Mouse (Mus musculus) urinary bladder, postnatal 14 days (tissue): ENCODE data around the gene Tcf21.

Experiments used
- DNase-seq: peaks from one replicate; pipeline ENCODE4 v3.0.0; 2021; ENCODE audit warnings: low spot score

The Tcf21 gene

DNA sequence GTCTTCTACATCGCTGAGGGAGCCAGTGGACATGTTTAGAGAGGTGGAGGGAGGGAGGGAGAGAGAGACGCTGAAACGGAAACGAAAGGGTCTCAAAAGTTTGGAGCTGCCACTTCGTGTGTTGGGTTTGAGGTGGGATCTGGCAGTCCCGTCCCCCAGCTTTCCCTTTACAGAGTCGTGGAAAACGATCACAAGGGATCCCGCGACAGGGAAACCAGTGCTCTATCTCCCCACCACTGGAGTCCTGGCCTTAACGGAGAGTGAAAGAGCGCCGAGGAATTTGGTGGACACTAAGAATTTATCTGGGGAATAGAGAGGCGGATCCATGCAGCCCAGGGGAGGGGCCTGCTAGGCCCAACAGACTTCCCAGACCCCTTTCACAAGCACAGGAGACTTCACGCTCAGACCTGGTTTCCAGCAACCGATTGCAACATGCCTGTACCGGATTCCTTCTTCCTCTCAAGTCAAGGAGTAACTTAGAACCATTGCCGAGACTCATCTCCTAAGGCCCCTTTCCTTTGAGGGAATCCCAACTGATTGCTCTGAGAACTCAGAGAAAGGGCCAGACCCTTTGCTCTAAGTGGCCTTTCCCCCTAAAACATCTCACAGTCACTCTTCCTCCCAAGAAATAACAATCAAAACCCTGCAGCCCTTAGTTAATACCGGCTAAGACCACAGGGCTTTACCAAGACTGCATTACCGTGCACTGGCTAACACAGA, at the start of gene Tcf21:
Gene Tcf21 (minus strand): TSS at position 304 of the 720 bp plus-strand sequence.
- DNase-seq = peak; percentile 69

DNA sequence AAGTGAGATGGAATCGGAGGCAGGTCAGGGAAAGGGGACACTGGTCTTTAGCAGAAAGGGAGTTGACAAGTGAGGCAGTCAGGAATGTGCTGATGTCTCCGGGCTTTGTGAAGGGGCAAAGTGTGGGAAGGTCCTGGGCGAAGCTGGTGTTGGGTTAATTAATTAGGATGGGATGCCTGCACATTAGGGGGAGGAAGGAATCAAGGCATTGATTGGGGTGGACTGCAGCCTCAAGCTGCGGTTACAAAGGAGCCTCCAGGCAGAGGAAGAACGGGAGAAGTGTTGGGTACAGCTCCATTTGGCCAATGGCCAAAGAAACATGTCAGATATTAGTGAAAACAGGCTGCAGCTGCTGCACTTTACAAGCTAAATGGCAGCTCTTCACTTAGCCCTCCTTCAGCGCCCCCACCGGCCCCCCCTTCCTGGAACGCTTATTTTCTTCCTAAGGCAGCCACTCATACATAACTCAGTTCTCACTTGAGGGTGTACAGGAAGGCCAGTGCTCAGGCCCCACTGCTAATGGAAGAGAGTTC, 48.5 kb upstream of the Tcf21 start:
- peak; percentile 22 for DNase-seq

DNA sequence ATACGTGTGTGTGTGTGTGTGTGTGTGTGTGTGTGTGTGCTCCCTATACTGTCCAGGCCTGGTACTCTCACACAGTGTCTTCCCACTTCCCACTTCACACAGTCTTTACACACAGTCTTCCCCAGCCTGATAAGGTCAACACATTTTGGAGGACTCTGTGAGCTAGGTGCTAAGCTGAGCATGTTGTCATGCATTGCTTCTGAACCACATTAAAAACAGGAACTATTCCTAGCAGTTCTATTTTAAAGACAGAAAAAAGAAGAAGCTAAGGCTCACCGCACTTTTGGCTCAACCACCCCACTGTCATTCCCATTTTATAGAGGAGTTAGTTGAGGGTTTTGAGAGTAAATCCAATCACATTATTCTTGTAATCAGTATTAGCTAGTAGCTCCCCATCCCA, 47.2 kb upstream of the Tcf21 start:
- no peak for DNase-seq

DNA sequence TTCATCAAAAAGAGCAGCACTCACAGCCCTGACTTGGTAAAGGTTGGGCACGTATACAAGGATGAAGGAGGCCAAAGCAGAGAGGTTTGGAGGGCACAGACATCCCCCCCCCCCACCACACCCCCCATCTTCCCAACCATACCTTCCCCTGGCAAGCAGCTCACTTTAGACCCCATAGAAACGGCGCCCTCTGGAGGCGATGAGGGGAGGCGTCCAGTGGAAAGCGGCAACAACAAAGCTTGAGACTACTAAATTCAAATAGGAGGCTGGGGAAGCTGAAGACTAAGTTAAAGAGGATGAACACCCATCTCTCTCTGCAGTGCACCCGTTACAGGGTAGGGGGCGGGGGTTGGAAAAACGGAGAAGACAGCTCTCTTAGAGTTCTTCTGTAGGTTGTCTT, 38.1 kb upstream of the Tcf21 start:
- DNase-seq = peak; percentile 18

DNA sequence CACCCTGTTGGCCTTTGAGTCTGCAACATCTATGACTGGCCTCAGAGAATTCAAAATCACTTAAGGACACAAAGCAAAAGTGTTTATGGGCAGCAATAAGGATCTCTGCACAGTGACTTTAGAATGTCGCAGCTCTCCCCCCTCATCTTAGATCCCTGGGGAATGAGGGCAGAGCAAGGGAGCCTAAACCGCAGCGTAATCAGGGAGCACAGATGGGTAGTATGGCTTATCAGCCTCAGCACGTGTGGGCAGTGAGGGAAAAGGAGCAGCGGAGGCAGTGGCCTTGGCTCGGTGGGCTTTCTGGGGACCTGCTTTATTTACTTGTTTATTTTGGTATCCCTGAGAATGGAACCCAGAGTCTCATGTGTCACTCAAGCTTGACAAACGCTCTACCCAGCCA, 34.4 kb upstream of the Tcf21 start:
- no peak for DNase-seq

DNA sequence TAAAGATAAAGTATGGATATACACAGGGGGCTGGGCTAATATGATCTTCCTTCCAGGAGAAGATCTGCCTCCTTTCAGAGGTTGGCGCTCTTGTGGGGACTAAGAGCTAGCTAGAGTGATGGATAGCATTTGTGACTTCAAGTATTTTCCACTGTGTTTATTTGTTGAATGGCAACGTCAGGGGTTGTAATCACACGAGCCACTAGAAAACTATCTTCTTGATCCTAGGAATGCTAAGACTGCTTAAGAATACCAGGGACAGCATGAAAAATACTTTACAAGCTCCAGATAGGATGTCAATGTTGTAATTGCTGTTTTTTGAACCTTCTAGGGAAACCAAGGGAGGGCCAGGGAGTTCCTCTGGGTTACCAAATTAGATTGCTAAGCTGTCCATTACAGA, 25.4 kb upstream of the Tcf21 start:
- DNase-seq = no peak

DNA sequence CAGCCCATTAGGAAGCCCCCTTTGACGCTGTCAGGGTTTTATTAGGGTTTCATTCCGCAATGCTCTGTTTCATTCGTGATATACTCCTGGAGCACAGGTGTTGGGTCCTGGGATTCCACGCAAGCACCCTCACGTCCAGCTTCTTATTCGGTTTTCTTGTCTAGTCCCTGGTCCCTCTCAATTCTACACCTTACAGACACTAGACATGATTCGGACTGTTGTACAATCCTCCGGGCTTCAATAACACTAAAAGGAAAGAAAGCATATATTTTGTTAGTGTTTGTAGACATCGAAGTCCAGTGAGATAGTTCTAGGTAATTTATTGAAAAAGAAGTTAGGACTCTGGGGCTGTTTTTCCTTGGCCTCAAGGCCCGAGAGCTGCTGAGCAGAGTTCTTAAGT, 24.8 kb upstream of the Tcf21 start:
- no peak for DNase-seq

DNA sequence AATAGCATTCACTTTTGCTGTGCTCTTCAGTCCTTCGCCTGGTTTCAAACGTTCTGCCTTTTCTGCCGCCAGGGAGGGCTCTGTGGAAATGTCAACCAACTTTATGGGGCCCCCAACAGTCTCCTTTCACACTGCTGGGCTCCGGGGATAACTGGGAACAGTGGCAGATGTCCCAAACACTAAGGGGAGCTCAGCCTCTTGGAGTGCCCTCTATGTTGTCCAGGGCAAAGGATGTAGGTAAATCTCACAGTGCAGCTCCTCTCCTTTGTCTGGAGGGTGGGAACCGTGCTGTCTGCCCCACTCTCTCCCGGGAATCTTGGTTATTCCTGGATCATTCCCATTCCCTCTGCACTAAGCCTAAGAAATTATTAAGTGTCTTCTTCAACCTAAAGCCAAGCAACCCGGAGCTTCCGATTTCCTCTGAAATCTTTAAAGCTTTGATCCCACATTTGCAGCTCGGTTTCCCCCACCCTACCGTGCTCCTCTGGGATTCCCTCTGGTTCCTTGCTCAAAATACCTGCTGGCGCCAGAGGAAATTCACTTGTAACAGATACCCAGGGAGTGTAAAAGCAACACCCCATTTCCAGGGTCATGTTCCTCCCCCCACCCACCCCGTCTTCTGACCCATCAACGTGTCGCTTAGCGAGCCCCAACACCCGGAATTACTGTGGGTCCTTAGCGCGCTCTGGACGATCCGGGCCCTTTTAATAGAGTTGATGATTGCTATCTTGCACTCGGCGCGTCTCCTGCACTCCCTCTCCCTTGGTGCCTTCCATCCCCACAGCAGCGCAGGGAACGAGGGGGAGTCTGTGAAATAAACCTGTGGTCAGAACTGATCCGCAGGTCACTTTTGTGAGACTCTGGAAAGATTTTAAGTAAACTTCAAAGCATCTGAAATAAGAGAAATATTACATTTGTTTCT, 23.7 kb upstream of the Tcf21 start:
- no peak for DNase-seq

DNA sequence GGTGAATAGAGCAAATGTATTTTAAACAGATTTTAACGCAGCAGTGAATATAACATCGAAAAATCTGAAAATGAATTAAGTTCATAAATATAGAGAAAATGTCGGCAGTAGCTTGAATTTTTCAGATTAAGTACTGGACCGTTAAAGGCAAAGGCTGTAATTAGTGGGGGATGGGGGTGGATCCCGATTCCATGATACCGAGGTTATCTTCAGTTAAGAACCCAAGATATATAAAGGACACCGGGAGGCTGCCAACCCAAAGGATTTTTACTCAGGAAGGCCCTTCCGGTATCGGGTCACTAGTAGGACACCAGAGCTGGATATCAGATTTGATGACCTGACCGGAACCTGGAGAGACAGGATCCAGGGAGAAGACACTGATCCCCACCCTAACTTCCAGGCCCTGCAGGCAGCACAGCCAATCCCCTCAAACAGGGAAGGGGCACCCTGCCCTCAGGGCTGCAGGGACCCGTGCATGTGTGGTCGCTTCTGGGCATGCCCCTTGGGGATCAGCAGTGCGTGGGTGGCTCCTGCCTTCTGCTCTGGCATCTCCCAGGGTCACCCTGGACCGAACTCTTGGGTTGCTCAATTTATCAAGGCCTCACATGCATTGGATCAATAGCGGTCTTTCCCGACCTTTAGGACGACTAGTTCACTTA, 22.9 kb upstream of the Tcf21 start:
- DNase-seq = no peak

DNA sequence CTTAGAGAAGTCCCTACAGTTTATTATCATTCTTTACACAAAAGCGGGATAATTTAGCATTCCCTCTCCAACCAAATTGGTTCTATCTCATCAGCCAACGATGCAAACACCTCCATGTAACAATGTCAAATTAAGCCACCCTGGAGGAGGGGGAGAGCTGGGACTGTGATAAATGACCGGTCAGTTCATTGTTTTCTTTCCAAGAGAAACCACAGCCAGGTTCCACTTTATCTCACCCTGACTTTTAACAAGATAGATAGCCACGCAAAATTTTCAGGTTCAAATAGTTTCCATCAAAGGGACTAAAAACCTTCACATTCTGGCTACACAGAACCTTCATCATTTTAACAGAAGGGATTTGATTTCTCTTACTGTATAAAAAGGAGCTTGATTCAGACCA, 22.1 kb upstream of the Tcf21 start:
- no peak for DNase-seq

DNA sequence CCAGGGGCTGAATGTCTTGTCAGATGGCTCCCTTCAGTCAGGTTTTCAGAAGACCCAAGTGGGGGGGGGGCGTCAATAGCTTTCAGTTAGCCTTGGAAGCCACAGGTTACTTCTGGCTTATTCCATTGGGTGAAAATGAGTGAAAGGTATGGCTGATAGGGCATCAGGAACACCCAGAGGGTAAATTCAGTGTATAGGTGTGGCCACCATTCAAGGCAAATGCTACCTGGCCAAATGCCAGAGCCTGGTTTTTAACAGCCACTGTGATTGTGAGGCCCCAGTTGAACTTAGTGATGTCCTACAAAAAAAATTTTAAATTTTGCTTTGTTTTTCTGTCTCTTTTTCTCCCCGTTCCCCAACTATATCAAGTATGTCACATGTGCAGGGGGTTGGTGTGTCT, 6.3 kb upstream of the Tcf21 start:
- no peak for DNase-seq

DNA sequence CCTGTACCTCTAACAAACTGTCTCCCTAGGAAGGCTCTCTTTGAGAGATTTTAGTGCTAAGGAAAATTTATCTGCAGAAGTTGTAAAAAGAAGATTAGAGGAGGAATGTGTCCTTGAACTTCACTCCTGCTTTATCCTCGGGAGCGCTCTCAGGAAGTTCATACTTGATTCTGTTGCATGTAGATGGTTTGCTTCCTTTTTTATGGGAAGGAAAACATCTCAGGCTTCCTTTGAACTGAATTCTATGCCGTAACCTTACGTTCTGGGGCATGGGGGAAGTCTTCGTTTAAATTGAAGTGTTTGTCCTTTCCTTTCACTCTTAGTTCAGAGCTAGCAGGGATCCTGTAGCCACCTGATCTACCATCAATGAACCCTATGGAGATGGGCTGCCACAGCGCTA, 2.9 kb upstream of the Tcf21 start:
- no peak for DNase-seq

DNA sequence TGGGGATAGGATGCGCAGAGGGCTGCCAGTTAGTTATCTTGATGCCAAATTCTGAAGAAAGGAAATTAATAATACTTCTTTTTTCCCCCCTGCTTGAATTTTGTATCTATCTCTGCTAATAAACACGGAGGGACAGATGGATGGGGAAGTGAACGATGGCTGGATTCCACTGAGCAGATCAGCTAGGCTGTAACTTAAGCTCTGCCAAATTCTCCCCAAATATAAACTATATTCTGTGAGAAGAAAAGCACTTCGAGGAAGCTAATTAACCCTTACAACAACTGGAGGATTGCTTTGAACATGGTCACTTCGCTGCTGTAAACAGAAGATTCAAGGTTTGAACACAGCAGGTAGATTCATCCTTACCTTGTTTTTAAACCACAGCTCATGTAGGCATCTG, 2.5 kb upstream of the Tcf21 start:
- no peak for DNase-seq

DNA sequence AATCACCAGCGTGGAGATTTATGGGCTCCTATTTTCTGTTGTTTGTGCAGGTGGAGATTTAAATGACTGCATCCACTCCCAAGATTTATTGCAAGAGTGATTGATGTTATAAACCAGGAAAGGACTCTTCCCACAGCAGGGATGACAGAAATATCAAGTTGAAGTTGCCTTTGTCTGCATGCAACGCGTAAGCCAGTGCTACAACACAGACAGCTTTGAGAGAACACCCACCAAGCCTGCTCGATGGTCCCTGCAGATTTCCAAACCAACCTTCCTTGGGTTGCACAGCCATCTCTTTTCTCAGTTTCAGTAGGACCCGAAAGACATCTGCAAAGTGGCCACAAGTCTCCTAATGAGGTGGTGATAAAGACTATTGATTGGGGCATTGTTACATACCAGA, 1.7 kb upstream of the Tcf21 start:
- DNase-seq = no peak

DNA sequence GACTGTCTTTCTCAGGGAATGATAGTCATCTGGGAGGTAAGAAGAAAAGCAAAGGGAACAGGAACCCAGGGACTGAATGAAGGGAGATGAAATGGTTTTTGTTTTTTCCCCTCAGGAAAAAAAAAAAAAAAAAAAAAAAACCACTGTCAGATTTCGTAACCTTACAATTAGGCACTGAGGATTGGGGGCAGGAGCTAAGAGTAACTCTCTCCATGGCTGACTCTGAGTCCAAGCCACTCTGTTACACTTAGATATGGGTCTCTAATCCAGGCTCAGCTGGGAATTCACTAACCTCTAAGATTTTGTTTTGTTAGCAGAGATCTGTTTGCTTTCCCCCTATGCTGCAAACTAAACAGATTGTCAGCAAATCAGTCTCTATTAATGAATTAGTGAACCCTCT, 1.3 kb upstream of the Tcf21 start:
- DNase-seq = no peak

DNA sequence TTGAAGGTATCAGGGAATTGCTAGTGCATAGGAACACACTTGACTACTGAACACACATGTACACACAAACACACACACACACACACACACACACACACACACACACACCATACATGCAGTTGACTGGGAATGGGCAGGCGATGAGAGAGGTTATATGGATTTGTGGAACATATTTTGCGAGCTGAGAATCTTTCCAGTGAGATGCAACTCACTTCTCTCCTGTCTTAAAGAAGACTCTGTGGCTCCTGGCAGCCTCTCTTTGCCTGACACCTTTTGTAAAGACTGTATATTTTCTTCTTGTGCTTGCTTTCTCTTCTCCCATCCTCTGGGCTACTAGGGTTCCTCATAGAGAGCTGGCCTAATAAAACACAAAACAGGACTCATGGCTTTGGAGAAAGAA, 867 bp upstream of the Tcf21 start:
- no peak for DNase-seq

DNA sequence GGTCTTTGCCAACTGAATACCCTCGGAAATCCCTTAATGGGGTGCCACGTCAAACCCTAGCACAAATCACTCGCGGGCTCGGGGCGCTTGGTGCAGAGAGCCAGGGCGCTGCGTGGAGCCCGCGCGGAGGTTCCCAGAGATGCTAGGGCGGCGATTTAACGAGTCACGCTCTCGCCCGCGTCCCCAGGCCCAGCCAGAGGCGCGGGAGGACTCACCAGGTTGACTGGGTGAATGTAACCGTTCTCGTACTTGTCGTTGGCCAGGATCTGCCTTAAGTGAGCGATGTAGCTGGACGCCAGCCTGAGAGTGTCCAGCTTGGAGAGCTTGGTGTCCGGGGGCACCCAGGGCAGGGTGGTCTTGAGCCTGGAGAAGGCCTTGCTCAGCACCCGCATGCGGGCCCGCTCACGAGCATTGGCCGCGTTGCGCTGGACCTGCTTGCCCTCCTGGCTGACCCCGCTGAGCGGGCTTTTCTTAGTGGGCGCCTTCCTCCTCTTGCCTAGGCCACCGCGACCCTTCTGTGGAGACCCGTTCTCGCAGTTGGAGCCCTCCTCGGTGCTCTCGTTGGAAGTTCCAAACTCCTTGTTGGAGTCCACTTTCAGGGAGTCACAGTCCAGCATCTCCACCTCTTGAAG, 619 bp downstream of the Tcf21 start:
- DNase-seq = no peak

DNA sequence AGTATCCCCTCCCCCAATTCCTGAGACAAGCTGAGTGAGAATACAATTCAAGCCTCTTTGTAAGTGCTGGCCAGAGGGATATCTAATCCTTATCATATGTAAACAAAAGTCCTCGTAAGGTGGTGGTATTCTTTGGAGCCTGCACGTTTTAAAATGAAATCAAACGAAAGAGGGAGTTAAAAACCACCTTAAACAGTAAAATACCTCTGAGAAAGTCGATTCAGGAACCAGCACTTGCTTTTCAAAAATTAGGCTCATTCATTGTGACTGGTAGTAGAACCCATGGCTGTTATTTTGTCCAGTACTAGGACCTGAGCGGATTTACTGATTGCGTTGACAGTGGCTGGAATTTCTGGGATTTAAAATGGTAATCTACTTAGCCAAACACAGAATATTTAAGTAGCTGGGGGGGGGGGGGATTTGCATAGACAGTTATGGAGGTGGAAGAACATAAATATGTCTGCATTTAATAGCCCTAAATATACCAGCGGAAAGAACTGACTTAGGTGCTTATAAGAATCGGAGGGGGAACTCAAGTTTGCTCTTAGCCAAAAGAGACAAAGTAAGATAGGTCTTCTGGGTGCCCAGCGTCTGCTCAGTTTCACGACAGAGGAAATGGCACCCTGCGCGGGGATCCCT, 1.3 kb downstream of the Tcf21 start:
- no peak for DNase-seq

DNA sequence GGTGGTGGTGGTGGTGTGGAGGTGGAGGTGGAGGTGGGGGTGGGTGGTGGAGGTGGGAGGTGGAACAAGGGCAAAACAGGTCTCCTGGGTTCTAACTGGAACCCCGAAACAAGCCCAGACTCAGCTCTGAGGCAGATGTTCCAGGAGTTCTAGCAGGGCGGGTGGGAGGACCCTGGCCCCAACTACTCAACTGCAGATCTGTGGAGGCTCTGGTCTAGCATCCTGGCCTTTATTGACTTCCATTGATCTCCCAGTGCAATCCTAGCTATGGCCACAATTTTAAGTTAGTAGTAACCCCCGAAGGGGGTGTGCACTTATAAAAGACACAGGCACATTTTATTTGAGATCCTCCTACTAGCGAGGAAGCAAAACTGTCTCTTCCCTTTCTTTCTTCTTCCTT, 2.0 kb downstream of the Tcf21 start:
- DNase-seq = no peak

DNA sequence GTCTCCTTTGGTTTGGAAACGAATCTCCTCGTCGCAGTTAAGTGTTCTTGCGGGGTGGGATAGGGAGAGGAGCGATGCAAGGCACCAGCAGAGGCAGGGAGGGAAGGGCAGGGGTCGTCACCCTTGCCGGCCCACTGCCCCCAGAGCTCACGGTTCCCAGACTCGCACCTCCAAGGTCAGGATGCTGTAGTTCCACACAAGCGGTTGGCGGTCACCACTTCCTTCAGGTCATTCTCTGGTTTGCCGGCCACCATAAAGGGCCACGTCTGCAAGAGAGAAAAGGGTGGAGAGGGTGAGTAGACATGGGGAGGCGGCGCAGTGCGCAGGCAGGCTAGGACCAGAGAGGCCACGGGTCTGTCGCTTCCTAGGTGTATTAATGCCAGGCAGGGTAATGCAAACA, 2.4 kb downstream of the Tcf21 start:
- DNase-seq = no peak

DNA sequence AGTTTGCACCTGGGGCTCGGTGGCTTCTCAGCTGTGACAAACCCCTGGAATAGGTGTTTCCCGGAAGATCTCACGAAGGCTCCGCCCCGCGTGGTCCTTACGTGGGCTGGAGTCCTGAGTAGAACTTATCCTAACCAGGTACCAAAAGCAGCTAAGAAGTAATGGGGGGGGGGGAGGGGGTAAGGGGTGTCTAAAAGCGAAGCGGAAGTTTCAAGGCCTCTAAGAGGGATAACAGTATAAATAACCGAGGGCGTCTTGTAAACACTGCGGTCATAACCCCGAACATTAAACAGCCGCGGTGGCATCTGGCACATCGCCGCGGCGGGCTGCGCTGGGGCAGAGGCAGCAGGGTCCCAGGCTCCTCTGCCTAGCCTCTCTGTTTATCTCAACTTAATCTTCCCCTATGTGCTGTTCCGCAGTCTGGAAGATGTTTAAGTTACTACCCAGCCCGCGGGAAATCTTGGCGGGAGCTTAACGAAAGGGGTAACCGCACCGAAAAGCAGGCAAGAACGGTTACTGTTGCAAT, 3.7 kb downstream of the Tcf21 start:
- DNase-seq = no peak
